Mouse (Mus musculus): ENCODE data around the gene Osbpl7.

The Osbpl7 gene

GRCm38 (mm10) chr11:97036141-97036540 lies 14.3 kb upstream of the Osbpl7 start:
- intact Hi-C loops (cut with DNase I) = no loop called here

GRCm38 (mm10) chr11:97038881-97039280 lies 11.5 kb upstream of the Osbpl7 start:
- intact Hi-C loops (cut with DNase I) = no loop called here

GRCm38 (mm10) chr11:97040301-97041021 lies 10.0 kb upstream of the Osbpl7 start:
- intact Hi-C loops (cut with DNase I) = no loop called here

- intact Hi-C loops (cut with DNase I) = no loop called here
Observed at GRCm38 (mm10) chr11:97041022-97041899, 9.2 kb upstream of the Osbpl7 start, which contains the start of the genes Lrrc46 and Mrpl10. Gene Lrrc46, minus strand, starts transcription at chr11:97041407. Gene Mrpl10, plus strand, starts transcription at chr11:97041560.

GRCm38 (mm10) chr11:97044902-97045301 lies 5.5 kb upstream of the Osbpl7 start:
- intact Hi-C loops (cut with DNase I) = no loop called here

GRCm38 (mm10) chr11:97045861-97046260 lies 4.6 kb upstream of the Osbpl7 start:
- intact Hi-C loops (cut with DNase I) = no loop called here

GRCm38 (mm10) chr11:97048090-97048650 lies 2.3 kb upstream of the Osbpl7 start:
- intact Hi-C loops (cut with DNase I) = no loop called here

GRCm38 (mm10) chr11:97049492-97050085 lies 839 bp upstream of the Osbpl7 start:
- intact Hi-C loops (cut with DNase I) = no loop called here

GRCm38 (mm10) chr11:97050944-97051586 lies 637 bp downstream of the Osbpl7 start:
- intact Hi-C loops (cut with DNase I) = no loop called here

GRCm38 (mm10) chr11:97052219-97052646 lies 1.8 kb downstream of the Osbpl7 start:
- intact Hi-C loops (cut with DNase I) = no loop called here

- intact Hi-C loops (cut with DNase I) = no loop called here
Observed at GRCm38 (mm10) chr11:97063274-97063920, 13.0 kb downstream of the Osbpl7 start.

- intact Hi-C loops (cut with DNase I) = no loop called here
Observed at GRCm38 (mm10) chr11:97063921-97064295, 13.5 kb downstream of the Osbpl7 start.

- intact Hi-C loops (cut with DNase I) = no loop called here
Observed at GRCm38 (mm10) chr11:97065538-97066295, 15.3 kb downstream of the Osbpl7 start.

GRCm38 (mm10) chr11:97066656-97067360 lies 16.4 kb downstream of the Osbpl7 start:
- intact Hi-C loops (cut with DNase I) = no loop called here

- intact Hi-C loops (cut with DNase I) = no loop called here
Observed at GRCm38 (mm10) chr11:97069333-97069732, 18.9 kb downstream of the Osbpl7 start.

- intact Hi-C loops (cut with DNase I) = no loop called here
Observed at GRCm38 (mm10) chr11:97069770-97070169, 19.3 kb downstream of the Osbpl7 start.

GRCm38 (mm10) chr11:97071129-97071528 lies 20.7 kb downstream of the Osbpl7 start:
- intact Hi-C loops (cut with DNase I) = no loop called here

GRCm38 (mm10) chr11:97072533-97072932 lies 22.1 kb downstream of the Osbpl7 start:
- intact Hi-C loops (cut with DNase I) = no loop called here

- intact Hi-C loops (cut with DNase I) = no loop called here
Observed at GRCm38 (mm10) chr11:97074235-97074634, 23.8 kb downstream of the Osbpl7 start.
